Mouse (Mus musculus) neural tube, embryonic 15.5 days (tissue): ENCODE results near the gene Fam32a. TPM values are rescaled to one million over a fixed set of nuclear protein-coding genes. Genes with fewer than 3 reads are reported as not detected.

ENCODE experiments used
- ATAC-seq: fragments of 200-750 bp; cut with Nextera tagmentation; 2 replicates; pipeline ENCODE4 v1.8.0; 2017; ENCODE audit warnings: mild to moderate bottlenecking, moderate TSS enrichment, moderate library complexity; ENCODE audit not compliant: low FRiP score
- H3K27ac ChIP-seq: fragments of 300-500 bp; sonication (generic); replicated peaks from 2 replicates; pipeline ENCODE4 v1.5.1; 2015; ENCODE audit warnings: mild to moderate bottlenecking, inconsistent platforms
- H3K27me3 ChIP-seq: fragments of 300-500 bp; sonication (generic); replicated peaks from 2 replicates; pipeline ENCODE4 v1.6.1; 2015; ENCODE audit warnings: inconsistent platforms
- H3K36me3 ChIP-seq: fragments of 300-500 bp; sonication (generic); 2 replicates; pipeline ENCODE4 v1.6.1; 2015; ENCODE audit warnings: inconsistent platforms
- H3K4me1 ChIP-seq: fragments of 300-500 bp; sonication (generic); 2 replicates; pipeline ENCODE4 v1.6.1; 2015; ENCODE audit warnings: inconsistent platforms
- H3K4me2 ChIP-seq: fragments of 300-500 bp; sonication (generic); 2 replicates; pipeline ENCODE4 v1.6.1; 2015; ENCODE audit warnings: inconsistent platforms, mild to moderate bottlenecking, moderate library complexity
- H3K4me3 ChIP-seq: fragments of 300-500 bp; sonication (generic); replicated peaks from 2 replicates; pipeline ENCODE4 v1.5.1; 2015; ENCODE audit warnings: mild to moderate bottlenecking, inconsistent platforms
- H3K9ac ChIP-seq: fragments of 300-500 bp; sonication (generic); replicated peaks from 2 replicates; pipeline ENCODE4 v1.6.1; 2015; ENCODE audit warnings: mild to moderate bottlenecking, inconsistent platforms
- H3K9me3 ChIP-seq: fragments of 300-500 bp; sonication (generic); replicated peaks from 2 replicates; pipeline ENCODE4 v1.6.1; 2016; ENCODE audit warnings: inconsistent platforms
- WGBS: fragments of 180-500 bp; shearing (Covaris S2); methylation state at CpG from one replicate; pipeline ENCODE4 v1.1.7; 2015; ENCODE audit warnings: mixed read lengths; 5-methylcytosine and 5-hydroxymethylcytosine counted together
- polyA plus RNA-seq: library from polyadenylated mRNA; unstranded; fragments of >200 nt; fragmentation: Nextera tagmentation; extraction: Ambion mirVana; gene quantifications from 2 replicates; pipeline ENCODE4 v1.2.1, GENCODE M21; 2015

Gene Fam32a
- polyA plus RNA-seq: 78.7 and 86.4 TPM in 2 replicates

GRCm38 (mm10) chr8:72219541-72220363, at the start of gene Fam32a:
Gene Fam32a, plus strand, starts transcription at chr8:72219730.
- Histone ChIP-seq H3K9ac (peak within 1 kb of the TSS; percentile 72), H3K27me3 (peaks cover 25% of the 10 kb centered on the region), H3K9me3 (no peaks in the 10 kb centered on the region), H3K4me1 (peaks cover 17% of the 10 kb centered on the region), H3K4me3 (peak within 1 kb of the TSS; percentile 84), H3K4me2 (peak within 1 kb of the TSS; percentile 63), H3K36me3 (peaks cover 28% of the 10 kb centered on the region), H3K27ac (peak within 1 kb of the TSS; percentile 78)
- peak; percentile 98 for ATAC-seq
- 18% methylated on average over 39 of the region's 39 CpGs for WGBS

GRCm38 (mm10) chr8:72177346-72177925, 42.1 kb upstream of the Fam32a start:
- no peaks in the 10 kb centered on the region for H3K27me3 ChIP-seq
- H3K4me2 ChIP-seq: no peak overlapping the region
- H3K4me1 ChIP-seq: no peaks in the 10 kb centered on the region
- no peak overlapping the region for H3K4me3 ChIP-seq
- peak; percentile 18; the same call in 1 of the 2 replicates for ATAC-seq
- 57% methylated on average over 5 of the region's 5 CpGs for WGBS
- no peak overlapping the region for H3K27ac ChIP-seq
- H3K9ac ChIP-seq: no peak overlapping the region
- no peaks in the 10 kb centered on the region for H3K9me3 ChIP-seq
- H3K36me3 ChIP-seq: peaks cover 92% of the 10 kb centered on the region

GRCm38 (mm10) chr8:72183554-72184202, 35.9 kb upstream of the Fam32a start:
- Histone ChIP-seq H3K9ac (no peak overlapping the region), H3K4me2 (no peak overlapping the region), H3K4me3 (no peak overlapping the region), H3K27ac (no peak overlapping the region), H3K27me3 (no peaks in the 10 kb centered on the region), H3K4me1 (no peaks in the 10 kb centered on the region), H3K36me3 (peaks cover 31% of the 10 kb centered on the region), H3K9me3 (no peaks in the 10 kb centered on the region)
- ATAC-seq: no peak
- WGBS: 63% methylated on average over 2 of the region's 2 CpGs

DNA sequence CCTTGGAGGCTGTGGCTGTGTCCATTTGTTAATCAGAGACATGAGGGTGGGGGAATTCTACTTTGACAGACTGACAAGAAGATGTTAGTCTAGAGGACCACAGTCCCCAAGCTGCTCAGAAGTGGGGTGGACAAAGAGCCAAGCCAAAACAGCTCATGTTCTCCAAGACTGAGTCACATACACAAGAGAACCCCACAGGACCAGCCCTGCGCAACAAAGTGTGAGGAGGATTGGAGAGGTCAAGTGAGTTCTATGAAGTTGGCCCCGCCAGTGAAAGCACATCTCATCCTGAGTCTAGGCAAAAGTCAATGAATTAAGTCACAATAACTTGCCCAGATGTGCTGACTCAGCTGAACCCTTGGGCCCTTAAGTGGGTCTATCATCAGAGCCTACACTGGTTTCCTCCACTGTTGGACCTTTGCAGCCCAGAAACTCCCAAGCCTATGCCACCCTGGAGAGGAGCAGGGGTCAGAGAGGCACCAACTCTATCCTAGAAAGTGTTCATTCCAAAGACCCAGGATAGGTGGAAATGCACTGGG, 31.7 kb upstream of the Fam32a start:
- Histone ChIP-seq H3K27me3 (no peaks in the 10 kb centered on the region), H3K9me3 (no peaks in the 10 kb centered on the region), H3K9ac (no peak overlapping the region), H3K4me3 (no peak overlapping the region), H3K36me3 (no peaks in the 10 kb centered on the region), H3K27ac (no peak overlapping the region), H3K4me2 (no peak overlapping the region), H3K4me1 (no peaks in the 10 kb centered on the region)
- no peak for ATAC-seq
- 82% methylated on average over 2 of the region's 2 CpGs for WGBS

GRCm38 (mm10) chr8:72189417-72190214, 29.9 kb upstream of the Fam32a start, which contains the start of gene Hsh2d:
Gene Hsh2d, plus strand, starts transcription at chr8:72189638.
- Histone ChIP-seq H3K36me3 (no peaks in the 10 kb centered on the region), H3K4me2 (no peak within 1 kb of the TSS), H3K4me1 (no peaks in the 10 kb centered on the region), H3K27me3 (no peaks in the 10 kb centered on the region), H3K27ac (no peak within 1 kb of the TSS), H3K9me3 (no peaks in the 10 kb centered on the region), H3K4me3 (no peak within 1 kb of the TSS), H3K9ac (no peak within 1 kb of the TSS)
- ATAC-seq: no peak
- 72% methylated on average over 12 of the region's 12 CpGs for WGBS

DNA sequence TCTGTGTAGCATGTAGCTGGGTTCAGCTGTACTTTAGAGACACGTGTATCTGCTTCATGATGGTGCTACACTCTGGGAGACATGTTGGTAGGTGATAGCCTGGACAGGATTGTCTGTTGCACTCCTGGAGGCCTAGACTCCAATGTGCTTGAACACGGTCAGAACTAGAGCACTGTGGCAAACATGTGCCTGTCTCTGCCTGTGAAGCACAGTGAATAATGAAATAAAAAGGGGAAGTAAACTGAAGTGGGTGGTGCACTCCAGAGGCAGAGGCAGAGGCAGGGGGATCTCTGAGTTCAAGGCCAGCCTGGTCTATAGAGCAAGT, 29.4 kb upstream of the Fam32a start:
- H3K4me1 ChIP-seq: no peaks in the 10 kb centered on the region
- 80% methylated on average over 2 of the region's 2 CpGs for WGBS
- H3K9me3 ChIP-seq: no peaks in the 10 kb centered on the region
- H3K4me2 ChIP-seq: no peak overlapping the region
- no peaks in the 10 kb centered on the region for H3K36me3 ChIP-seq
- ATAC-seq: no peak
- no peaks in the 10 kb centered on the region for H3K27me3 ChIP-seq
- H3K4me3 ChIP-seq: no peak overlapping the region
- H3K27ac ChIP-seq: no peak overlapping the region
- no peak overlapping the region for H3K9ac ChIP-seq

DNA sequence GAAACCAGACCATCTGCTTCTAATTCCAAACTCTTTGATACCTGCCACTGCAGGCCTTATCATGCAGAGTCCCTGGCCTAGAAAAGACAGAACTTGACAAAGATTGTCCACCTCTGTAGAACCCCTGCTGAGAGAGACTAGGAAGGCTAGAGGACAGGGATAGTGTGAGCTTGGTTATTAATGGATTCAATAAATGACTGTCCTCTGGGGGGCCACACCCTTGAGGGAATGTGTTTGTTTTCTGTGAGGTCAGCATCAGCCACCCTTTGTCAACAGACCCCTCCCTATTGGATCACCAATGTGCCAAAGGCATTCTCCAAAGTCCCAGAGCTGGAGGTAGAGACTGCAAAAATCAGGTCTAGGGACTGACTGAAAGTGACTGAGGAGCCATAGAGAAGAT, 27.5 kb upstream of the Fam32a start:
- H3K4me3 ChIP-seq: no peak overlapping the region
- H3K4me2 ChIP-seq: no peak overlapping the region
- H3K36me3 ChIP-seq: no peaks in the 10 kb centered on the region
- no peak overlapping the region for H3K27ac ChIP-seq
- no peak overlapping the region for H3K9ac ChIP-seq
- H3K4me1 ChIP-seq: no peaks in the 10 kb centered on the region
- no peaks in the 10 kb centered on the region for H3K27me3 ChIP-seq
- ATAC-seq: no peak
- H3K9me3 ChIP-seq: no peaks in the 10 kb centered on the region

- Histone ChIP-seq H3K9me3 (peaks cover 16% of the 10 kb centered on the region), H3K4me2 (no peak overlapping the region), H3K4me1 (no peaks in the 10 kb centered on the region), H3K27ac (no peak overlapping the region), H3K27me3 (no peaks in the 10 kb centered on the region), H3K9ac (no peak overlapping the region), H3K4me3 (no peak overlapping the region), H3K36me3 (no peaks in the 10 kb centered on the region)
- no peak for ATAC-seq
- WGBS: 64% methylated on average over 8 of the region's 8 CpGs
Observed at GRCm38 (mm10) chr8:72197997-72198396, 21.5 kb upstream of the Fam32a start.

- no peak overlapping the region for H3K4me3 ChIP-seq
- no peak for ATAC-seq
- H3K9ac ChIP-seq: no peak overlapping the region
- no peaks in the 10 kb centered on the region for H3K36me3 ChIP-seq
- WGBS: 86% methylated on average over 1 of the region's 1 CpGs
- no peak overlapping the region for H3K4me2 ChIP-seq
- H3K4me1 ChIP-seq: no peaks in the 10 kb centered on the region
- no peak overlapping the region for H3K27ac ChIP-seq
- no peaks in the 10 kb centered on the region for H3K27me3 ChIP-seq
- peaks cover 5% of the 10 kb centered on the region; the same call in 1 of the 2 replicates for H3K9me3 ChIP-seq
Observed at GRCm38 (mm10) chr8:72208582-72208981, 10.9 kb upstream of the Fam32a start.

DNA sequence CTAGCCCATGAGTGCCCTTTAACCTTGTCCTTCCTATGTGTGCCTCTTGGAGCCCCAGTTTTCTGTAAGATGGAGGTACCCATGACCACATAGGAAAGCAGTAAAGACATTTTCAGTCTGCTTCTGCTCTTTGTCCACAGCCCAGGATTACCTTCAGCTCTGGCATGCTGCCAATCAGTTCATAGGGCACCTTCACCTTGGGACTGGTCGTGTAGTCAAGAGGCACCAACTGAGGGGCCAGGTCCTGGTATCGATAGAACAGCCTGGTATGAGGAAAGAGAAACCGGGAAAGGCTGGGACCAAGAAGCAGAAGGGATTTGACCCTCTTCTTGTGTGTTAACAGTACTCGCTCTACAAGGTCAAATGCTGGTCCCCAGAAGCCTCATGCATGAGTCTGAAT, 9.3 kb upstream of the Fam32a start:
- 75% methylated on average over 4 of the region's 4 CpGs for WGBS

GRCm38 (mm10) chr8:72210710-72211109, 8.8 kb upstream of the Fam32a start:
- ATAC-seq: no peak
- no peak overlapping the region for H3K9ac ChIP-seq
- no peaks in the 10 kb centered on the region for H3K4me1 ChIP-seq
- no peak overlapping the region for H3K4me2 ChIP-seq
- no peak overlapping the region for H3K27ac ChIP-seq
- H3K4me3 ChIP-seq: no peak overlapping the region
- 69% methylated on average over 2 of the region's 2 CpGs for WGBS
- H3K9me3 ChIP-seq: no peaks in the 10 kb centered on the region
- H3K27me3 ChIP-seq: peaks cover 12% of the 10 kb centered on the region
- H3K36me3 ChIP-seq: no peaks in the 10 kb centered on the region

More for the DNA sequence above, 9.3 kb upstream of the Fam32a start:
- ATAC-seq: no peak
- H3K4me3 ChIP-seq: no peak overlapping the region
- H3K4me1 ChIP-seq: no peaks in the 10 kb centered on the region
- peaks cover 7% of the 10 kb centered on the region; the same call in 1 of the 2 replicates for H3K27me3 ChIP-seq
- no peak overlapping the region for H3K27ac ChIP-seq
- no peak overlapping the region for H3K4me2 ChIP-seq
- no peaks in the 10 kb centered on the region for H3K9me3 ChIP-seq
- no peak overlapping the region for H3K9ac ChIP-seq
- H3K36me3 ChIP-seq: no peaks in the 10 kb centered on the region
